Mouse (Mus musculus): ENCODE results near the gene Arpc4.
"Not testable (repeated sequence)": the region's sequence is repeated elsewhere in the genome, so short reads cannot be mapped to it uniquely, and the experiment has no call there.

Gene Arpc4

GRCm38 (mm10) chr6:113377496-113378385, at the start of gene Arpc4, which contains the start of gene Tada3:
TSS of gene Arpc4 (plus strand) at chr6:113378115.
TSS of gene Tada3 (minus strand) at chr6:113377883.
- DNase-seq (ENCODE audit: low spot score): peak; percentile 96

- no peak for DNase-seq (ENCODE audit: low spot score)
Observed at GRCm38 (mm10) chr6:113329396-113329795, 48.5 kb upstream of the Arpc4 start.

GRCm38 (mm10) chr6:113330547-113330946, 47.4 kb upstream of the Arpc4 start:
- DNase-seq (ENCODE audit: low spot score): no peak

GRCm38 (mm10) chr6:113331721-113332120, 46.2 kb upstream of the Arpc4 start:
- no peak for DNase-seq (ENCODE audit: low spot score)

- DNase-seq (ENCODE audit: low spot score): not testable (repeated sequence)
Observed at GRCm38 (mm10) chr6:113332734-113333133, 45.2 kb upstream of the Arpc4 start.

- DNase-seq (ENCODE audit: low spot score): no peak
Observed at GRCm38 (mm10) chr6:113333137-113333950, 44.6 kb upstream of the Arpc4 start.

- DNase-seq (ENCODE audit: low spot score): no peak
Observed at GRCm38 (mm10) chr6:113334216-113334615, 43.7 kb upstream of the Arpc4 start.

GRCm38 (mm10) chr6:113336852-113337620, 40.9 kb upstream of the Arpc4 start:
- DNase-seq (ENCODE audit: low spot score): no peak

- DNase-seq (ENCODE audit: low spot score): no peak
Observed at GRCm38 (mm10) chr6:113341574-113341973, 36.3 kb upstream of the Arpc4 start.

GRCm38 (mm10) chr6:113342297-113342696, 35.6 kb upstream of the Arpc4 start:
- DNase-seq (ENCODE audit: low spot score): no peak

GRCm38 (mm10) chr6:113343177-113344092, 34.5 kb upstream of the Arpc4 start, which contains the start of gene Camk1:
TSS of gene Camk1 (minus strand) at chr6:113343984.
- peak; percentile 68 for DNase-seq (ENCODE audit: low spot score)

- DNase-seq (ENCODE audit: low spot score): no peak
Observed at GRCm38 (mm10) chr6:113344321-113344720, 33.6 kb upstream of the Arpc4 start.

- no peak for DNase-seq (ENCODE audit: low spot score)
Observed at GRCm38 (mm10) chr6:113346897-113347296, 31.0 kb upstream of the Arpc4 start.

GRCm38 (mm10) chr6:113350538-113350937, 27.4 kb upstream of the Arpc4 start:
- no peak for DNase-seq (ENCODE audit: low spot score)

GRCm38 (mm10) chr6:113351161-113351560, 26.8 kb upstream of the Arpc4 start:
- no peak for DNase-seq (ENCODE audit: low spot score)

GRCm38 (mm10) chr6:113351653-113352052, 26.3 kb upstream of the Arpc4 start:
- DNase-seq (ENCODE audit: low spot score): no peak

GRCm38 (mm10) chr6:113352820-113353219, 25.1 kb upstream of the Arpc4 start:
- DNase-seq (ENCODE audit: low spot score): no peak

GRCm38 (mm10) chr6:113353696-113354095, 24.2 kb upstream of the Arpc4 start:
- DNase-seq (ENCODE audit: low spot score): no peak

GRCm38 (mm10) chr6:113361476-113361875, 16.4 kb upstream of the Arpc4 start:
- no peak for DNase-seq (ENCODE audit: low spot score)

- DNase-seq (ENCODE audit: low spot score): no peak
Observed at GRCm38 (mm10) chr6:113362241-113362640, 15.7 kb upstream of the Arpc4 start.
